Mouse (Mus musculus) testis, adult 2 months (tissue): Measurements from ENCODE around the gene Myo5c.

ENCODE experiments used
- CTCF ChIP-seq: fragments of 200-500 bp; IDR thresholded peaks from 2 replicates; pipeline ENCODE4 v1.5.1; 2012; ENCODE audit warnings: low read depth, mild to moderate bottlenecking, inconsistent platforms, low read length, moderate library complexity; ENCODE audit not compliant: control insufficient read depth, insufficient read depth, insufficient replicate concordance
- POLR2A ChIP-seq: fragments of 200-500 bp; IDR thresholded peaks from 2 replicates; pipeline ENCODE4 v1.6.1; 2012; ENCODE audit warnings: low read depth, mild to moderate bottlenecking, inconsistent platforms, low read length, moderate library complexity; ENCODE audit not compliant: control insufficient read depth

GRCm38 (mm10) chr9:75234983-75235627 is 3.3 kb downstream of the Myo5c start:
- TF ChIP-seq POLR2A, result no peak
- TF ChIP-seq CTCF, result no peak
